Mouse (Mus musculus) ovary, adult 2 months (tissue): Measurements from ENCODE around the gene Xlr5c. TPM values are rescaled to one million over a fixed set of nuclear protein-coding genes. Genes with fewer than 3 reads are reported as not detected.

ENCODE experiments used
- polyA plus RNA-seq: library from polyadenylated mRNA; depleted of rRNA; stranded (reverse); fragments of >200 nt; gene quantifications from 2 replicates; pipeline ENCODE4 v1.2.3, GENCODE M21; 2012; rRNA removed

The Xlr5c gene
- polyA plus RNA-seq, result not detected in 2 replicates

DNA sequence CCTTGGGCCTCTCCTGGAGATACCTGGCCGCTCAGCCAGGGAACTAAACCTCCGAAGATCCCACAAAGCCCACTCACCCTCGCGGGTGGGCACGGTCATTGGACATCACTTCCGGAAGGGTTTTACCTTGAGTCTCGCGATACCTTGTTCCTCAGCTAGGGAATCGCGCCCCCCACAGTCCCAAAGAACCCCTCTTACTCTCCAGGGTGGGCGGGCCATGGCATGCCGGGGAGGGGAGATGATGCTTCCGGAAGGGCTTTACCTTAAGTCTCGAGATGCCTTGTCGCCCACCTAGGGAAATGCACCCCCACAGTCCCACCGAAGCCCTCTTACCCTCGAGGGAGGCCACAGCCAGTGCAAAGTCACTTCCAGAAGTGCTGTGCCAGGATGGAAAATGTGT, at the start of gene Xlr5c, which contains the start of gene Xlr5a:
Gene Xlr5c, minus strand, starts transcription at position 101 of the 400 bp plus-strand sequence.
Gene Xlr5a, minus strand, starts transcription at position 101 of the 400 bp plus-strand sequence.

GRCm38 (mm10) chrX:73342483-73342895, 49.7 kb upstream of the Xlr5c start, which contains the start of gene Zfp275:
TSS of gene Zfp275 (plus strand) at chrX:73342621.

GRCm38 (mm10) chrX:73336740-73337139, 44.0 kb upstream of the Xlr5c start, which contains the start of gene Gm45015:
TSS of gene Gm45015 (minus strand) at chrX:73336840.

GRCm38 (mm10) chrX:73265270-73265669, 27.5 kb downstream of the Xlr5c start, which contains the start of gene Xlr3c:
TSS of gene Xlr3c (minus strand) at chrX:73265390.

GRCm38 (mm10) chrX:73242821-73243325, 49.9 kb downstream of the Xlr5c start, which contains the start of gene Xlr4c:
TSS of gene Xlr4c (minus strand) at chrX:73243130.

Other genes with a start within 250 kb of the Xlr5c start
- 0.03 TPM in 1 of 2 replicates, not detected in the other for gene Pnma3, start 228.2 kb downstream of the Xlr5c start, polyA plus RNA-seq
- gene Xlr4a, start 210.5 kb downstream of the Xlr5c start, polyA plus RNA-seq, result 0.12 TPM in 1 of 2 replicates, not detected in the other
- gene Xlr3a, start 195.9 kb downstream of the Xlr5c start, polyA plus RNA-seq, result 0.41 and 0.93 TPM in 2 replicates
- gene Gm14685, start 175.9 kb downstream of the Xlr5c start, polyA plus RNA-seq, result 0.20 TPM in 1 of 2 replicates, not detected in the other
- not detected in 2 replicates for gene Xlr5b, start 144.2 kb downstream of the Xlr5c start, polyA plus RNA-seq
- gene DXBay18, start 143.5 kb downstream of the Xlr5c start, polyA plus RNA-seq, result 0.12 TPM in 1 of 2 replicates, not detected in the other
- not detected in 2 replicates for gene Spin2d, start 116.0 kb downstream of the Xlr5c start, polyA plus RNA-seq
- gene Xlr3b, start 100.8 kb downstream of the Xlr5c start, polyA plus RNA-seq, result 0.33 and 1.5 TPM in 2 replicates
- 0.17 and 0.23 TPM in 2 replicates for gene Xlr4b, start 78.6 kb downstream of the Xlr5c start, polyA plus RNA-seq
- 26.3 and 35.3 TPM in 2 replicates for gene F8a, start 64.7 kb downstream of the Xlr5c start, polyA plus RNA-seq
- 0.09 and 0.10 TPM in 2 replicates for gene Xlr4c, start 49.8 kb downstream of the Xlr5c start, polyA plus RNA-seq
- not detected in 2 replicates for gene Xlr3c, start 27.6 kb downstream of the Xlr5c start, polyA plus RNA-seq
- gene Xlr5a, start within 50 bp of the Xlr5c start, polyA plus RNA-seq, result 0.09 TPM in 1 of 2 replicates, not detected in the other
- gene Gm45015, start 43.9 kb upstream of the Xlr5c start, polyA plus RNA-seq, result not detected in 2 replicates
- 20.8 and 25.1 TPM in 2 replicates for gene Zfp275, start 49.6 kb upstream of the Xlr5c start, polyA plus RNA-seq
- 0.06 TPM in 2 replicates for gene Gm18336, start 105.8 kb upstream of the Xlr5c start, polyA plus RNA-seq
- 0.33 and 0.40 TPM in 2 replicates for gene Zfp92, start 118.1 kb upstream of the Xlr5c start, polyA plus RNA-seq
- 0.37 and 1.00 TPM in 2 replicates for gene Trex2, start 142.4 kb upstream of the Xlr5c start, polyA plus RNA-seq
- 29.6 and 34.1 TPM in 2 replicates for gene Haus7, start 166.1 kb upstream of the Xlr5c start, polyA plus RNA-seq
- 303 and 470 TPM in 2 replicates for gene Bgn, start 190.6 kb upstream of the Xlr5c start, polyA plus RNA-seq
- 3.0 and 5.3 TPM in 2 replicates for gene Atp2b3, start 210.1 kb upstream of the Xlr5c start, polyA plus RNA-seq